Mouse (Mus musculus) forebrain, embryonic 13.5 days (tissue): ENCODE results near the gene Kcnk6. TPM values are rescaled to one million over a fixed set of nuclear protein-coding genes. Genes with fewer than 3 reads are reported as not detected.

Source experiments
- ATAC-seq: fragments of 200-750 bp; cut with Nextera tagmentation; 2 replicates; pipeline ENCODE4 v1.8.0; 2017
- H3K27ac ChIP-seq: fragments of 300-500 bp; sonication (generic); 2 replicates; pipeline ENCODE4 v1.5.1; 2015; ENCODE audit warnings: inconsistent platforms, mild to moderate bottlenecking, moderate library complexity
- H3K27me3 ChIP-seq: fragments of 300-500 bp; sonication (generic); 2 replicates; pipeline ENCODE4 v1.6.1; 2015; ENCODE audit warnings: mild to moderate bottlenecking, inconsistent platforms
- H3K36me3 ChIP-seq: fragments of 300-500 bp; sonication (generic); 2 replicates; pipeline ENCODE4 v1.6.1; 2015; ENCODE audit warnings: mild to moderate bottlenecking, inconsistent platforms; ENCODE audit not compliant: poor library complexity, severe bottlenecking
- H3K4me1 ChIP-seq: fragments of 300-500 bp; sonication (generic); 2 replicates; pipeline ENCODE4 v1.6.1; 2015; ENCODE audit warnings: inconsistent platforms
- H3K4me2 ChIP-seq: fragments of 300-500 bp; sonication (generic); 2 replicates; pipeline ENCODE4 v1.6.1; 2015; ENCODE audit warnings: inconsistent platforms, mild to moderate bottlenecking, moderate library complexity
- H3K4me3 ChIP-seq: fragments of 300-500 bp; sonication (generic); 2 replicates; pipeline ENCODE4 v1.5.1; 2015; ENCODE audit warnings: mild to moderate bottlenecking, inconsistent platforms
- H3K9ac ChIP-seq: fragments of 300-500 bp; sonication (generic); 2 replicates; pipeline ENCODE4 v1.6.1; 2015; ENCODE audit warnings: mild to moderate bottlenecking, inconsistent platforms
- H3K9me3 ChIP-seq: fragments of 300-500 bp; sonication (generic); replicated peaks from 2 replicates; pipeline ENCODE4 v1.6.1; 2016; ENCODE audit warnings: inconsistent platforms
- WGBS: fragments of 180-500 bp; shearing (Covaris S2); methylation state at CpG from one replicate; pipeline ENCODE4 v1.1.7; 2015; 5-methylcytosine and 5-hydroxymethylcytosine counted together
- polyA plus RNA-seq: library from polyadenylated mRNA; unstranded; fragments of >200 nt; fragmentation: Nextera tagmentation; extraction: Ambion mirVana; gene quantifications from 2 replicates; pipeline ENCODE4 v1.2.1, GENCODE M21; 2015

The Kcnk6 gene
- polyA plus RNA-seq, 1 experiment from 2014 or later, result 0.27 TPM

DNA sequence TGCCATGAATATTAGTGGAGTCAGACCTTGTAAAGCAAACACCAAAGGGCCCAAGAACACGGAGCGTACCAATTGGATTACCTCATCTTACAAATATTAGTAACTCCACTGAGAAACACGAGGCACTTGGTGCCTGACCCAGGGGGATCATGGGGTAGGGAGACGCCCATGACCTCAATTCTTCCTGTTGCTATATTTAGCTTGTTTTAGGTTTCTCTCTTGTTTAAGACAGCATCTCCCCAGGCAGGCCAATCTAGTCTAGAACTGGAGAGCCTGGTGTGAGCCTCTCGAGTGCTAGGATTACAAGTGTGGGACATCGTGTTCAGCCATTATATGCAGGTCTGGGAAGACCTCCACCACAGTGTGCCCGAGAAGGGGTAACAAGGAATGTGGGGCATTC, 53.0 kb downstream of the Kcnk6 start:
- H3K4me3 ChIP-seq, result peak overlapping the region; percentile 80
- peak overlapping the region; percentile 85 for H3K9ac ChIP-seq
- H3K36me3 ChIP-seq, result peaks cover 30% of the 10 kb centered on the region
- peak overlapping the region; percentile 90 for H3K4me2 ChIP-seq
- H3K9me3 ChIP-seq, result no peaks in the 10 kb centered on the region
- no peak overlapping the region for H3K27ac ChIP-seq
- peaks cover 20% of the 10 kb centered on the region for H3K4me1 ChIP-seq
- 58% methylated on average over 7 of the region's 7 CpGs for WGBS
- H3K27me3 ChIP-seq, result peaks cover 7% of the 10 kb centered on the region
- no peak for ATAC-seq

DNA sequence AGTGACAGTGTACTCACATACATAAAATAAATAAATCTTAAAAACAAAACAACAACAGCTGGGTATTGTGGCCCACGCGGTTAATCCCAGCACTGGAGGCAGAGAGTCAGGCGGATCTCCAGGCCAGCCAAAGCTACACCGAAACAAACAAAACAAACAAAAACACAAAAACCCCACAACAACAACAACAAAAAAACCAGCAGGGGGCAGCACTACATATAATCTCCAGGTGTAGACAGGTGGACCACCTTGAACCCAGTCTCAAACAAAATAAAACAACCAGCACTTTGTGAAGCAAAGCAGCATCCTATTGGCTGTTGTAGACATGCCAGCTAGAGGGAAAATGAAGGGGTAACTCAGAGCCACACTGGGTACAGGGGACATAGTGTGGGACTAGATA, 54.2 kb downstream of the Kcnk6 start:
- no peak for ATAC-seq
- H3K4me2 ChIP-seq, result peak overlapping the region; percentile 90
- H3K4me1 ChIP-seq, result peaks cover 20% of the 10 kb centered on the region
- H3K27ac ChIP-seq, result no peak overlapping the region
- no peaks in the 10 kb centered on the region for H3K9me3 ChIP-seq
- no peak overlapping the region for H3K9ac ChIP-seq
- peaks cover 41% of the 10 kb centered on the region for H3K36me3 ChIP-seq
- 89% methylated on average over 4 of the region's 4 CpGs for WGBS
- no peak overlapping the region for H3K4me3 ChIP-seq
- H3K27me3 ChIP-seq, result peaks cover 19% of the 10 kb centered on the region

DNA sequence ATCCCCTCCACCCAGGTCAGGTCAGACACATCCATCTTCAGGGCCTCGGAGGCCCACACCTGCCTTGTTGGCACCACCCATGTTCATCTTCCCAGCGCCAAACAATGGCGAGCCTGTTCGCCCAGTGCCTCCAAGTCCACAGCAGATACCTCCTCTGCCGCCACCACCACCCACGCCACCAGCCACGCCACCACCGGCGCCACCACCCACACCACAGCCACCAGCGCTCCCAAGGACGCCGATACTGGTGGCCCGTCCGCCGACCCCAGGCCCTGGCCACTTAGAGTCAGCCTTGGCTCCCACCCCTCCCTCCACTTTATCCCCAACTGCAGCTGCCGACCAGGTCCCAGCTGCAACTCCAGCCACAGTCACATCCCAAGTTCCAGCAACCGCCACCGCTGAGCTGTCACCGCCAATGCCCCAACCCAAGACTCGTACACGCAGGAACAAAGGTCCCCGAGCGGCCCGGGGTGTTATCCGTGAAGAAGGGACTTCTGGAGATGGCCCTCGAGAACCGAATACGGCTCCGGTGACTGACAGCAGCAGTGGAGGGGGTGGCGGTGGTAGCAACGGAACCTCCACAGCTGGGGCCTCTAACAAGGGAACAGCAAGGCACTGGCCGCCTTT, 59.8 kb downstream of the Kcnk6 start:
- Histone ChIP-seq H3K9ac (no peak overlapping the region), H3K27ac (no peak overlapping the region)

More for the DNA sequence above, 59.8 kb downstream of the Kcnk6 start:
- no peak for ATAC-seq
- WGBS, result 33% methylated on average over 31 of the region's 32 CpGs
- H3K4me2 ChIP-seq, result 0 out of 2 replicates have a peak overlapping the region, but pooled peaks have one; percentile 81
- no peak overlapping the region for H3K4me3 ChIP-seq
- H3K4me1 ChIP-seq, result peaks cover 46% of the 10 kb centered on the region
- peaks cover 53% of the 10 kb centered on the region for H3K27me3 ChIP-seq
- H3K9me3 ChIP-seq, result no peaks in the 10 kb centered on the region
- H3K36me3 ChIP-seq, result peaks cover 49% of the 10 kb centered on the region

Other genes starting within 250 kb of the Kcnk6 start
- gene Ryr1, start 107.3 kb downstream of the Kcnk6 start, polyA plus RNA-seq, result 7.5 and 10.2 TPM in 2 replicates
- 0.48 and 0.57 TPM in 2 replicates for gene Rasgrp4, start 97.7 kb downstream of the Kcnk6 start, polyA plus RNA-seq
- 14.1 and 15.9 TPM in 2 replicates for gene Fam98c, start 76.3 kb downstream of the Kcnk6 start, polyA plus RNA-seq
- gene Ggn, start 62.3 kb downstream of the Kcnk6 start, polyA plus RNA-seq, result 0.38 and 0.65 TPM in 2 replicates
- 5.6 and 6.5 TPM in 2 replicates for gene Spred3, start 62.1 kb downstream of the Kcnk6 start, polyA plus RNA-seq
- gene Psmd8, start 51.8 kb downstream of the Kcnk6 start, polyA plus RNA-seq, result 292 and 296 TPM in 2 replicates
- gene Catsperg1, start 18.5 kb downstream of the Kcnk6 start, polyA plus RNA-seq, result 1.1 and 1.2 TPM in 2 replicates
- 73.4 and 75.5 TPM in 2 replicates for gene Yif1b, start 5.8 kb upstream of the Kcnk6 start, polyA plus RNA-seq
- 1.2 and 1.5 TPM in 2 replicates for gene 2200002D01Rik, start 16.0 kb upstream of the Kcnk6 start, polyA plus RNA-seq
- gene Spint2, start 49.4 kb upstream of the Kcnk6 start, polyA plus RNA-seq, result 30.1 and 41.3 TPM in 2 replicates
- gene Ppp1r14a, start 56.8 kb upstream of the Kcnk6 start, polyA plus RNA-seq, result 14.9 and 17.2 TPM in 2 replicates
- 165 and 182 TPM in 2 replicates for gene Dpf1, start 71.4 kb upstream of the Kcnk6 start, polyA plus RNA-seq